Mouse (Mus musculus) C2C12 (cell line): ENCODE results near the gene Aco1.

Experiments
- MAX ChIP-seq: IDR thresholded peaks from one replicate; pipeline ENCODE4 v1.6.1; 2011; ENCODE audit warnings: mild to moderate bottlenecking, control low read depth
- MYOD1 ChIP-seq: IDR thresholded peaks from one replicate; pipeline ENCODE4 v1.6.1; 2011; ENCODE audit warnings: low read depth; ENCODE audit not compliant: control insufficient read depth, insufficient read length
- MYOG ChIP-seq: IDR thresholded peaks from one replicate; pipeline ENCODE4 v1.6.1; 2011; ENCODE audit not compliant: control insufficient read depth, insufficient read length; ENCODE audit errors: extremely low read depth
- USF1 ChIP-seq: IDR thresholded peaks from one replicate; pipeline ENCODE4 v1.6.1; 2011; ENCODE audit warnings: low read depth, mild to moderate bottlenecking, control low read depth, moderate library complexity

DNA sequence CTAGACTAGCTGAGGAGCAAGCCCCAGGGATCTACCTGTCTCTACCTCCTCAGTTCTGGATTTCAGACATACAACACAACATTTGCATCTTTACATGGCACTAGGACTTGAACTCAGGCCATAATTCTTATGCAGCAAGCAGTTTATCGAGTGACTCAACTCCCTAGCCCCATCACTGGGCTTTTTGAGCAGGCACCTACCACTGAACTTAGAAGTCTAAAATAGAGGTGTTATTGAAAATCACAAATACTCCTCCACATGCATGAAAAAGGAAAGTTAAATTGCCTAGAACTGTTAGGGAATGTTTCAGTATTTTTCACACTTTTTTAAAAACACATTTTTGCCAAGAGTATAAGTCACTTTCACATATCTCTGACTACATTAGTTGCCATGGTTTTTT, 39.9 kb upstream of the Aco1 start:
- TF ChIP-seq MAX (no peak), USF1 (no peak), MYOD1 (no peak), MYOG (no peak)
